Mouse (Mus musculus): ENCODE results near the gene Ccdc85a. TPM values are rescaled to one million over a fixed set of nuclear protein-coding genes. Genes with fewer than 3 reads are reported as not detected.
"Not testable (repeated sequence)": the region's sequence is repeated elsewhere in the genome, so short reads cannot be mapped to it uniquely, and the experiment has no call there.

Ccdc85a gene
- polyA plus RNA-seq, 1 experiment from 2014 or later, result 13.8 TPM

DNA sequence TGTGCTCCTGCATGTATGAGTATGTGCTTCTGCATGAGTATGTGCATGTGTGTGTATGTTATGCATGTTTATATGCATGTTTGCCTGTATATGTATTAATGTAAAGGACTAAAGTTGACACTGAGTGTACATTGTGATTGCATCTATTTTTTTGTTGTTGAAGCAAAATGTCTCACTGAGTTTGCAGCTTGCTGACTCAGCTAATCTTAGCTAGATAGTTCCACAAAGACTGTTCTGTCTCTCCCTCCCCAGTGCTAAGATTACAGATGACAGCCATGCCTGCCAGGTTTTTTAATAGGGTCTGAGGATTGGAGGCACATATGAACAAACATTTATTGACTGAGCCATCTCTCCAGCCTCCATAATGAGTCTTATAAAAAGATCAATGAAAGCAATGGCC is 209.5 kb downstream of the Ccdc85a start:
- H3K4me1 ChIP-seq (ENCODE audit: insufficient read depth, low read depth, low read length), result no peaks in the 10 kb centered on the region
- H3K36me3 ChIP-seq (ENCODE audit: insufficient read depth, low read length), result no peaks in the 10 kb centered on the region
- TF ChIP-seq EP300 (IDR thresholded peaks at IDR 0.05) (no peak), CTCF (IDR thresholded peaks at IDR 0.05) (no peak)
- H3K27ac ChIP-seq (ENCODE audit: low read length), result no peak overlapping the region
- no peak overlapping the region for H3K4me2 ChIP-seq (replicated peaks; ENCODE audit: low read depth, low read length)
- H3K27me3 ChIP-seq (replicated peaks; ENCODE audit: insufficient read depth, low read length), result no peaks in the 10 kb centered on the region
- H3K4me3 ChIP-seq (ENCODE audit: low read depth, low read length), result no peak overlapping the region
- no peak overlapping the region for H3K9ac ChIP-seq (replicated peaks; ENCODE audit: low read depth)
- no peaks in the 10 kb centered on the region for H3K9me3 ChIP-seq (ENCODE audit: low read length)
- no peak for DNase-seq (ENCODE audit: low spot score)
- no peak for ATAC-seq

DNA sequence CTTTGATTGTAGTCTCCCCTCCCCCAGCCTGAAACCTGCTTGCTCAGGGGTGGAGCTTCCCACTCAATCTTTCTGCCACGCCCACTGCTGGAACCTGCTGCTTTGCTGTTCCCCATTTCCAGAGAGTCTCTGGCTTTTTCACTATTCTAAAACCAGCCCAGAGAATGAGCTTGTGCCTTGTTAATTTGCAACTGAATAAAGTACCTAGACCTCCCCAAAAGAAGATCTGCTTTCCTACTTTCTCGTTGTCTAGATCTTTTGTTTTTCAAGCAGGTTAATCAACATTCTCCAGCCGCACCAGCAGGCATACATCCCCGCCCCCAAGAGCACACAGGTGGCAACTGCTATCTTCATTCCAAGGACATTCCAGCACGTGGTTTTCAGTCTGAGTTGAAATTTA is 212.7 kb downstream of the Ccdc85a start:
- WGBS, result 46% methylated on average over 5 of the region's 5 CpGs
- H3K4me1 ChIP-seq (ENCODE audit: insufficient read depth, low read depth, low read length); H3K36me3 ChIP-seq (ENCODE audit: insufficient read depth, low read length); H3K9me3 ChIP-seq (ENCODE audit: low read length); DNase-seq (ENCODE audit: low spot score); H3K27ac ChIP-seq (ENCODE audit: low read length); H3K27me3 ChIP-seq (replicated peaks; ENCODE audit: insufficient read depth, low read length); H3K4me3 ChIP-seq (ENCODE audit: low read depth, low read length); ATAC-seq; H3K4me2 ChIP-seq (replicated peaks; ENCODE audit: low read depth, low read length); H3K9ac ChIP-seq (replicated peaks; ENCODE audit: low read depth): not testable (repeated sequence)

DNA sequence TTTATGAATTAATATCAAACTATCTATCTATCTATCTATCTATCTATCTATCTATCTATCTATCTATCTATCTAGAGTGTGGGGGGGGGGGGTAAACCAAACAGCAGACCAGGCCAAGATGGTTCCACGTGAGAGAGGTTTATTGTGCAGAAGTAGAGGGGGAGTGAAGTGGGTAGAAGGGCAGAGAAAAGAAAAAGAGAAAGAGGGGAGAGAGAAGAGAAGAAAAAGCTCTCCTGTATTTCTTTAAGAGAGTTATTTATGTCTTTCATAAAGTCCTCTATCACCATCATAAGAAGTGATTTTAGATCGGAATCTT is 218.2 kb downstream of the Ccdc85a start:
- Histone ChIP-seq H3K27ac (ENCODE audit: low read length) (no peak overlapping the region), H3K4me1 (ENCODE audit: insufficient read depth, low read depth, low read length) (peaks cover 8% of the 10 kb centered on the region; the same call in 1 of the 2 replicates), H3K9ac (replicated peaks; ENCODE audit: low read depth) (no peak overlapping the region), H3K4me2 (replicated peaks; ENCODE audit: low read depth, low read length) (peak overlapping the region; percentile 63), H3K36me3 (ENCODE audit: insufficient read depth, low read length) (no peaks in the 10 kb centered on the region), H3K9me3 (ENCODE audit: low read length) (no peaks in the 10 kb centered on the region), H3K4me3 (ENCODE audit: low read depth, low read length) (no peak overlapping the region), H3K27me3 (replicated peaks; ENCODE audit: insufficient read depth, low read length) (no peaks in the 10 kb centered on the region)
- WGBS, result 60% methylated on average over 2 of the region's 2 CpGs
- DNase-seq (ENCODE audit: low spot score) (no peak), ATAC-seq (no peak)
- no peak for TF ChIP-seq CTCF (IDR thresholded peaks at IDR 0.05)
- TF ChIP-seq EP300 (IDR thresholded peaks at IDR 0.05), result no peak

DNA sequence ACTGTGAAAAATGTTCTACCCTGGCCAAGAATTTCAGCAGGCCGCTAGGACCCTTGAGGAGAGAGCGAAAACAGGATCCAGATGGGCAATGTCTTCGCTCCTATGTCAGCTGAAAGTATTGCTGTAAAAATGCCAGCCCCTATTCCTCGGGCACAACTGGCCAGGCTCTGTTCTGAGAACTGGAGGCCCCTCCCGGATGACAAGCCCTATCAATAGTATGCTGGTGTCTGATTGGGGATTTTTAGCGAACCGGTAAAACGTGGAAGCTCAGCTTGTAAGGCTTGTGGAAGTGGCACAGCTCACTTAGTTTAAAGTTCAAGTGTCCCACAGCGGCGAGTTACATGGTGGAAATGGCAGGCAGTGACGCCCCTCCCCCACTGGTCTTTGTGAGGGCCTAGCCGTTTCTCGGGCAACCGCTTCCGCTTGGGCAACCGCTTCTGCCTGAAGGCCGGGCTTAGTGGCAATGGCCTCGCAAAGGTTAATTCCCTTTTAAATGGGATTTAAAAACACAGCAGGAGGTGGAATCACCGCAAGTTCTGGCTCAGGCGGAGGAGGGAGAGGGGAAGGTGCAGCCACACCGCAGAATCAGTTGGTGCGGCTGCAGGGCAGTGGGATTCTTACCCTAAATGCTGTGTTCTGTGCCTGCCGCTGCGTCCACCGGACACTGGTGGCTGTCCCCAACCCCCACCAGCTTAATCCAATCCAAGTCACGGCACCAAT is 218.8 kb downstream of the Ccdc85a start:
- Histone ChIP-seq H3K9me3 (ENCODE audit: low read length) (no peaks in the 10 kb centered on the region), H3K27ac (ENCODE audit: low read length) (peak overlapping the region; percentile 21; the same call in 1 of the 2 replicates), H3K9ac (replicated peaks; ENCODE audit: low read depth) (no peak overlapping the region), H3K27me3 (replicated peaks; ENCODE audit: insufficient read depth, low read length) (no peaks in the 10 kb centered on the region), H3K4me2 (replicated peaks; ENCODE audit: low read depth, low read length) (peak overlapping the region; percentile 63), H3K4me3 (ENCODE audit: low read depth, low read length) (peak overlapping the region; percentile 27), H3K36me3 (ENCODE audit: insufficient read depth, low read length) (no peaks in the 10 kb centered on the region), H3K4me1 (ENCODE audit: insufficient read depth, low read depth, low read length) (peaks cover 8% of the 10 kb centered on the region; the same call in 1 of the 2 replicates)
- WGBS, result 10% methylated on average over 26 of the region's 26 CpGs
- ATAC-seq (peak; percentile 88), DNase-seq (ENCODE audit: low spot score) (peak; percentile 86)
- no peak for TF ChIP-seq EP300 (IDR thresholded peaks at IDR 0.05)
- TF ChIP-seq CTCF (IDR thresholded peaks at IDR 0.05), result no peak

DNA sequence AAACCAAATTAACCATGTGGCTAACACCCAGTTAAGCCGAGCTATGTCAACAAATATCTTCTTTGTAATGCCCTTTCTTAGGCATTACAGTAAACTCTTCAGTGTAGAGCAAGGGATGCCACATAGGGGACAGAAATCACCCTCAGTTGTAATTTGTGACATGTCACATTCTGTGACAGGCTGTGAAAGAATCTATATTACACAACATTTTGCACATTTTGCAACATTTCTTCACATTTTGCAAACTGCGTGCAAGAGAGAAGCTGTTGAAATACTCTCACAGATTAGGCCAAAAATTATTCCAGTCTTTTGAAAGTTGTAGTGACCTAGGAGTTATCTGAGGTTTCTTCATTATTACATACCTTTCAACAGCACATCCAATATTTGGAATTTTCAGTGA is 240.7 kb downstream of the Ccdc85a start:
- Histone ChIP-seq H3K36me3 (ENCODE audit: insufficient read depth, low read length) (no peaks in the 10 kb centered on the region), H3K4me3 (ENCODE audit: low read depth, low read length) (no peak overlapping the region), H3K27me3 (replicated peaks; ENCODE audit: insufficient read depth, low read length) (no peaks in the 10 kb centered on the region), H3K4me1 (ENCODE audit: insufficient read depth, low read depth, low read length) (no peaks in the 10 kb centered on the region), H3K27ac (ENCODE audit: low read length) (no peak overlapping the region), H3K9me3 (ENCODE audit: low read length) (no peaks in the 10 kb centered on the region), H3K9ac (replicated peaks; ENCODE audit: low read depth) (no peak overlapping the region), H3K4me2 (replicated peaks; ENCODE audit: low read depth, low read length) (no peak overlapping the region)
- no peak for TF ChIP-seq CTCF (IDR thresholded peaks at IDR 0.05)
- TF ChIP-seq EP300 (IDR thresholded peaks at IDR 0.05), result no peak
- 68% methylated on average over 2 of the region's 2 CpGs for WGBS
- no peak for ATAC-seq
- DNase-seq (ENCODE audit: low spot score), result peak; percentile 25

DNA sequence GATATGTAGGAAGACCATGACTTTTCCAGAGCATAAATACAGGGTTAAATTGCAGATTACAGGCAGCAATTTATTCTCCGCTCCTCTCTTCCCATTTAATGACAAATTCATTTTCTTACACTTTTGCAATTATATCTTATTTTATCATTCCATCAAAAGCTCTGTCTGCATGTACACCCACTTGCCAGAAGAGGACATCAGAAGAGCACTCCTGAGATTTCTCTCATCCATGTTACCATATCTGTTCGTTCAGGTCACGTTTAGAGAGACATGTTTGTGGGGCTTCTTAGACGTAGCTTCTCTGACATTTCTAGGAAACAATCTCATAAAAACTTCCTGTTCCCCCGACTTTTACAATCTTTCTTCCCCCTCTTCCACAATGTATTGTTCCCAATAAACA is 242.2 kb downstream of the Ccdc85a start:
- 55% methylated on average over 5 of the region's 5 CpGs for WGBS
- no peak overlapping the region for H3K4me3 ChIP-seq (ENCODE audit: low read depth, low read length)
- H3K27ac ChIP-seq (ENCODE audit: low read length), result no peak overlapping the region
- H3K4me1 ChIP-seq (ENCODE audit: insufficient read depth, low read depth, low read length), result no peaks in the 10 kb centered on the region
- H3K27me3 ChIP-seq (replicated peaks; ENCODE audit: insufficient read depth, low read length), result no peaks in the 10 kb centered on the region
- ATAC-seq (no peak), DNase-seq (ENCODE audit: low spot score) (no peak)
- TF ChIP-seq CTCF (IDR thresholded peaks at IDR 0.05) (peak; percentile 54), EP300 (IDR thresholded peaks at IDR 0.05) (no peak)
- H3K4me2 ChIP-seq (replicated peaks; ENCODE audit: low read depth, low read length), result no peak overlapping the region
- no peaks in the 10 kb centered on the region for H3K36me3 ChIP-seq (ENCODE audit: insufficient read depth, low read length)
- H3K9me3 ChIP-seq (ENCODE audit: low read length), result no peaks in the 10 kb centered on the region
- no peak overlapping the region for H3K9ac ChIP-seq (replicated peaks; ENCODE audit: low read depth)

DNA sequence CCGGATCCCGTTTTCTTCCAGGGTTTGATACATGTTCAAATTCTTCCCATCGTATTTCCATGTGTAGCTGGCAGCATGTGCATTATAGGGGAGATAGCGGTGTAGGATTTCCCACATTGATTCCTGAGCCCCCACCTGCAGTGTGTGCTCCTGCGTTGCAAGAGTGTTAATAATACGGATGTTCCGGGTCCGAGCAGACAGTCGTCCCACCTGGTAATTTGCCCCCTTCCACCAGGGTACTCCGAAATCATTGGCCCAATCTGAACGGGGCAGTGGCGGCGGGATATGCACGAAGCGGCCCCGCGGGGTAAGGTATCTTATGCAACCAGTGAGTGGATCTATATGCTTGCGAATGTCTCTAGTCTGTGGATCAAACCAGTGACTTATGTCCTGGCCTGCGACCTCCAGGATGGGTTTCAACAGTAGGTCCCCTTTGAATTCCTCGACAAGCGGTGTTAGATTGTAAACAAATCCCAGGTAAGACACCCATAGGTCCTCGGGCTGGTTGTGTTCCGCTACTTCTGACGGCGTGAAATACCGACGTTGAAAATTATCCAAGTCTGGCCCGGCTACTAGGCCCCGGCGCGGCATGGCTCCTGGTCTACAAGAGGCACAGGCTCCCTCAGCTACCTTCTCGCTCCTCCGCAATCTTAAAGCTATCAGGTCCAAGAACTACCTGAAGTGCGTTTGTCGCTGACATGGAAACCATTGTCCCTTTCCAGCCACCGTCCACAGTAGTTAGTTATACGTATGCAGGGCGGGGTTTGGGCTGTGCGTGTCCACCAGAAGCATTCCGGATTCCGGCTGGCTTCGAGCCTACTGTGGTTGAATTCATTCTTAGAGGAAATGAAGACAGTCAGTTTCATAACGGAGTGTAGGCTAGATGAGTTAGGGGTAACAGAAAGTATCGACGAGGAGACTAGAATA is 244.6 kb downstream of the Ccdc85a start, which contains the start of gene Gm6685:
Gm6685 (minus strand) TSS at position 644 of the 927 bp plus-strand sequence.
- not testable (repeated sequence) for H3K4me1 ChIP-seq (ENCODE audit: insufficient read depth, low read depth, low read length); H3K4me3 ChIP-seq (ENCODE audit: low read depth, low read length); DNase-seq (ENCODE audit: low spot score); ATAC-seq; H3K9me3 ChIP-seq (ENCODE audit: low read length); H3K36me3 ChIP-seq (ENCODE audit: insufficient read depth, low read length); H3K4me2 ChIP-seq (replicated peaks; ENCODE audit: low read depth, low read length); H3K9ac ChIP-seq (replicated peaks; ENCODE audit: low read depth); H3K27me3 ChIP-seq (replicated peaks; ENCODE audit: insufficient read depth, low read length); H3K27ac ChIP-seq (ENCODE audit: low read length)
- 92% methylated on average over 37 of the region's 45 CpGs for WGBS
